Mouse (Mus musculus) myocyte (in vitro differentiated cells): ENCODE measurements around the gene Uchl5. TPM values are rescaled to one million over a fixed set of nuclear protein-coding genes. Genes with fewer than 3 reads are reported as not detected.

Experiments used
- H3K27me3 ChIP-seq: one replicate; pipeline ENCODE4 v1.6.1; 2011; ENCODE audit not compliant: control insufficient read depth, insufficient read depth, insufficient read length
- H3K36me3 ChIP-seq: one replicate; pipeline ENCODE4 v1.6.1; 2011; ENCODE audit not compliant: control insufficient read depth, insufficient read depth
- H3K4me2 ChIP-seq: one replicate; pipeline ENCODE4 v1.6.1; 2011; ENCODE audit warnings: low read depth, control low read depth
- H3K4me3 ChIP-seq: one replicate; pipeline ENCODE4 v1.5.1; 2011; ENCODE audit warnings: mild to moderate bottlenecking, control low read depth, moderate library complexity
- H3K79me2 ChIP-seq: one replicate; pipeline ENCODE4 v1.6.1; 2011; ENCODE audit not compliant: control insufficient read depth, insufficient read depth
- H3ac ChIP-seq: one replicate; pipeline ENCODE4 v1.6.1; 2011; ENCODE audit not compliant: control insufficient read depth, insufficient read length
- CEBPB ChIP-seq: IDR thresholded peaks from 2 replicates; pipeline ENCODE4 v1.6.1; 2011; ENCODE audit warnings: mild to moderate bottlenecking, moderate library complexity; ENCODE audit not compliant: poor library complexity, insufficient read depth, severe bottlenecking
- E2F4 ChIP-seq: IDR thresholded peaks from one replicate; pipeline ENCODE4 v1.6.1; 2011; ENCODE audit warnings: mild to moderate bottlenecking, control low read depth, moderate library complexity; ENCODE audit not compliant: insufficient read depth
- MAX ChIP-seq: IDR thresholded peaks from one replicate; pipeline ENCODE4 v1.6.1; 2011; ENCODE audit warnings: low read depth, mild to moderate bottlenecking, control low read depth
- MYOD1 ChIP-seq, 3 experiments: IDR thresholded peaks; one replicate each; pipeline ENCODE4 v1.6.1; 2011; ENCODE audit warnings: control low read depth in 2 of 3, low read depth in 2 of 3, mild to moderate bottlenecking in 2 of 3, moderate library complexity in 1 of 3; ENCODE audit not compliant: insufficient read length in 2 of 3, control insufficient read depth in 1 of 3
- MYOG ChIP-seq, 3 experiments: IDR thresholded peaks; one replicate each; pipeline ENCODE4 v1.6.1; 2011; ENCODE audit warnings: control low read depth in 2 of 3, low read depth in 2 of 3, mild to moderate bottlenecking in 2 of 3; ENCODE audit not compliant: insufficient read length in 2 of 3, control insufficient read depth in 1 of 3, insufficient read depth in 1 of 3
- POLR2A ChIP-seq: IDR thresholded peaks from one replicate; pipeline ENCODE4 v1.6.1; 2011; ENCODE audit warnings: low read depth, mild to moderate bottlenecking, control low read depth, moderate library complexity; ENCODE audit not compliant: insufficient read length
- POLR2AphosphoS2 ChIP-seq: IDR thresholded peaks from one replicate; pipeline ENCODE4 v1.6.1; 2011; ENCODE audit warnings: low read depth, control low read depth; ENCODE audit not compliant: insufficient read length
- REST ChIP-seq: IDR thresholded peaks from one replicate; pipeline ENCODE4 v1.6.1; 2011; ENCODE audit warnings: mild to moderate bottlenecking, control low read depth, moderate library complexity; ENCODE audit not compliant: insufficient read depth, insufficient read length
- SRF ChIP-seq: IDR thresholded peaks from one replicate; pipeline ENCODE4 v1.6.1; 2011; ENCODE audit warnings: low read depth; ENCODE audit not compliant: control insufficient read depth, insufficient read length
- TCF12 ChIP-seq: IDR thresholded peaks from one replicate; pipeline ENCODE4 v1.6.1; 2011; ENCODE audit warnings: mild to moderate bottlenecking, control low read depth; ENCODE audit not compliant: poor library complexity, insufficient read depth, severe bottlenecking
- TCF3 ChIP-seq: IDR thresholded peaks from one replicate; pipeline ENCODE4 v1.6.1; 2011; ENCODE audit warnings: low read depth, control low read depth; ENCODE audit not compliant: insufficient read length
- USF1 ChIP-seq: IDR thresholded peaks from one replicate; pipeline ENCODE4 v1.6.1; 2011; ENCODE audit warnings: low read depth, mild to moderate bottlenecking, control low read depth, moderate library complexity
- polyA plus RNA-seq: library from polyadenylated mRNA; unstranded; fragments of >200 nt; fragmentation: generic; extraction: Trizol; gene quantifications from one replicate; pipeline ENCODE4 v1.2.1, GENCODE M21; 2012; ENCODE audit warnings: missing spikeins

The Uchl5 gene
- 13.9 TPM for polyA plus RNA-seq

DNA sequence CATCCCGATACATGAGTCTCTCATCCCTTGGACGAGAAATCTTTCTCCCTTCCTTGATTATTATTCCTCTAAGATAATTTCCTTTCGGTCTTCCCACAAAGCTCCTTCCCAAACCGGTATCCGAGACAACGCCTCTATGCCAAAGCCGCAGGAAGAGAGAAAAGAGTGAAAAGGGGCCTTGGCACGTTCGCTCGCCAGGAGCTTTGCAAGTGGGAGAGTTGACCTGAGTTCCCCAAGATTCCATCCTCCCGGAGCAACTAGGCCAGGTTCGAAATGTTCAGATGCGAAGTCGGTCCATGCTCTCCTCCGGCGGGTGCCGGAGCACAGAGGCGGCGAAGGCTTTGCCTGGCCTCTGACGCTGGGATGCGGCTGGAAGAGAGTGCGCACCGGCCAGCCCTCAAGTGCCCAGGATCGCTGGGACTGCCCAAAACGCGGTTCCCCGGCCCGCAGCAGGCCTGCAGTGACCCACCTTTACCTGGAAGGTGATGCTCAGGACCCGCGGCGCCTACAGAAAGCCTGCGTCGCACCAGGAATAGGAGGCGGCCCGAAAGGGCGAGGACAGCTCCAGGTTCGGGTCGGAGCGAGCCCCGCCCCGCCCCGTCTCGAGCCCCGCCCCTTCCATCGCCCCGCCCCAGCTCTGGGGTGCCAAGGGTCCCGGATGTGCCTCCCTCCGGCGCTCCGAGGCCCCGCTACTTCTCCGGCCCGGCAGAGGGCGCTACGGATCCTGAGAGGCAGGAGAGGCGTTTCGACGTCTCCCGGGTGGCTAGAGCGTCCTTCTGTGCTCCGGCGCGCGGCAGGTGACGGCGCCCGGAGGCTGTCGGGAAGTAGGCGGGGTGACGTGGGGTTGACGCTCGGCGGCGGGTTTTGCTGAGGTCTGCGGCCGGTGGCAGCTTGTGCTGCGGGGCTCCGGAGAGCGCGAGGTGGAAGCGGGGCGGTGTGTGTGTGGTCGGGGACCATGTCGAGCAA lies at the start of gene Uchl5, which contains the start of gene Trove2:
TSS of gene Uchl5 (plus strand) at position 827 of the 966 bp plus-strand sequence.
TSS of gene Trove2 (minus strand) at position 623 of the 966 bp plus-strand sequence.
- H3K4me3 ChIP-seq: peak within 1 kb of the TSS; percentile 74
- no peaks in the 10 kb centered on the region for H3K27me3 ChIP-seq
- peaks cover 68% of the 10 kb centered on the region for H3K79me2 ChIP-seq
- no peak for TF ChIP-seq CEBPB
- TF ChIP-seq SRF: peak; percentile 48
- peak; percentile 81 for TF ChIP-seq E2F4
- peak; percentile 52 for TF ChIP-seq USF1
- TF ChIP-seq POLR2AphosphoS2: peak; percentile 89
- no peak for TF ChIP-seq MAX
- peak in 2 of 3 experiments; percentile 85 to 91 for TF ChIP-seq MYOD1 (IDR thresholded peaks at IDR 0.05; ENCODE audit: control insufficient read depth in 1 of 3, insufficient read length in 2 of 3, low read depth in 2 of 3)
- TF ChIP-seq REST: no peak
- peak; percentile 25 for TF ChIP-seq TCF3
- TF ChIP-seq MYOG (IDR thresholded peaks at IDR 0.05; ENCODE audit: control insufficient read depth in 1 of 3, insufficient read depth in 1 of 3, insufficient read length in 2 of 3, low read depth in 2 of 3): peak in 2 of 3 experiments; percentile 91 to 93
- TF ChIP-seq TCF12: peak; percentile 15
- peak; percentile 80 for TF ChIP-seq POLR2A
- H3K36me3 ChIP-seq: no peaks in the 10 kb centered on the region
- peak within 1 kb of the TSS; percentile 36 for H3ac ChIP-seq
- H3K4me2 ChIP-seq: peak within 1 kb of the TSS; percentile 89

DNA sequence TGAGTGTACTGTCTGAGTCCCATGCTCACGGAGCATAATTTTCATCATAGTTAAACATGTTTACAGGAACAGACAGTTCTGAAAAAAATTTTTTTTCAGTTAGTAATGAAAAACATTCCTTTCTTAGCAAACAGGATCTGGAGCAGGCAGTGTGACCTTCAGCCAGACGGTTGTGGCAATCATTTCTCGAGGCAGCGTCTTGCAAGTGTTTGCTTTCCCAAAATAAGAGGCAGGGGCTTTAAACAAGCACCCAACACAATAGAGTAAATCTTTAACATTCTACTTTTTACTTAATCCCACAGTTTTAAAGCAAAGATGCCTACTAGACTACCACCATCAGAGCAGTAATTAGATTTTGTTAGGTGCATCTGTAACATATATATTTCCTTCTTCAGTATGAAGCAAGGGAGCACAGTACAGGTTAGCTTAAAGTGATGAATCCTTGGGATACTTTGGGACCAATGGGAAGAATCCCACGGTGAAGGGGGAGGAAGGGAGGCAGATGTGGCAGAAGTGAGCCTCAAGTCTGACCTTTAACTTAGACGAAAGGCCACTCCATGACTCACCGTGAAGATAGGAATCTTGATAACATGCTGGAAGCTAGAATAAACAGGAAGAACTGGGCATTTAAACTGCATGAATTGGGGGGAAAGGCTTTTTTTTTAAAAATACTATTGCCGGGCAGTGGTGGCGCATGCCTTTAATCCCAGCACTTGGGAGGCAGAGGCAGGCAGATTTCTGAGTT lies 49.2 kb upstream of the Uchl5 start:
- H3K4me3 ChIP-seq: no peak overlapping the region
- H3ac ChIP-seq: no peak overlapping the region
- no peak for TF ChIP-seq TCF3
- TF ChIP-seq POLR2A: no peak
- TF ChIP-seq USF1: no peak
- TF ChIP-seq REST: no peak
- TF ChIP-seq CEBPB: no peak
- TF ChIP-seq E2F4: no peak
- no peak for TF ChIP-seq POLR2AphosphoS2
- no peak for TF ChIP-seq TCF12
- TF ChIP-seq MYOD1 (IDR thresholded peaks at IDR 0.05; ENCODE audit: control insufficient read depth in 1 of 3, insufficient read length in 2 of 3, low read depth in 2 of 3): no peak
- TF ChIP-seq SRF: no peak
- no peak for TF ChIP-seq MAX
- H3K4me2 ChIP-seq: no peak overlapping the region
- no peaks in the 10 kb centered on the region for H3K27me3 ChIP-seq
- no peaks in the 10 kb centered on the region for H3K79me2 ChIP-seq
- no peaks in the 10 kb centered on the region for H3K36me3 ChIP-seq

DNA sequence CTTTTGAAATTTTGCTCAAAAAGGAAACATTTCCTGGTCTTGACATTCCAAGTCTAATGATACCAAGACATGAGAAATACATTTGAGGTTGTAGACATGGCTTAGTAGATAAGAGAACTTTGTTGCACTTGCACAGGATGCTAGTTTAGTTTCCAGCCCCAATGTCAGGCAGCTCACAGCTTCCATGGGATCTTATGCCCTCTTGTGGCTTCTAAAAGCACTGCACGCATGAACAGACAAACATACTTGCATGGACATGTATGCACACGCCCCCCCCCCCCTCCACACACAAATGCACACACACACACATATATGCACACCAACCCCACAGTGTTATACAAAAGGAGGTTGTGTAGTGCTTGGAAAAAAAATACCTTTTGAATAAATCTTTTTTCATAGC lies 46.2 kb upstream of the Uchl5 start:
- no peaks in the 10 kb centered on the region for H3K36me3 ChIP-seq
- TF ChIP-seq MYOG (IDR thresholded peaks at IDR 0.05; ENCODE audit: control insufficient read depth in 1 of 3, insufficient read depth in 1 of 3, insufficient read length in 2 of 3, low read depth in 2 of 3) (no peak), REST (no peak), TCF12 (no peak), POLR2AphosphoS2 (no peak), POLR2A (no peak), USF1 (no peak), TCF3 (no peak), MYOD1 (IDR thresholded peaks at IDR 0.05; ENCODE audit: control insufficient read depth in 1 of 3, insufficient read length in 2 of 3, low read depth in 2 of 3) (no peak)
- H3ac ChIP-seq: no peak overlapping the region
- no peak overlapping the region for H3K4me2 ChIP-seq
- no peaks in the 10 kb centered on the region for H3K27me3 ChIP-seq
- no peaks in the 10 kb centered on the region for H3K79me2 ChIP-seq
- H3K4me3 ChIP-seq: no peak overlapping the region

DNA sequence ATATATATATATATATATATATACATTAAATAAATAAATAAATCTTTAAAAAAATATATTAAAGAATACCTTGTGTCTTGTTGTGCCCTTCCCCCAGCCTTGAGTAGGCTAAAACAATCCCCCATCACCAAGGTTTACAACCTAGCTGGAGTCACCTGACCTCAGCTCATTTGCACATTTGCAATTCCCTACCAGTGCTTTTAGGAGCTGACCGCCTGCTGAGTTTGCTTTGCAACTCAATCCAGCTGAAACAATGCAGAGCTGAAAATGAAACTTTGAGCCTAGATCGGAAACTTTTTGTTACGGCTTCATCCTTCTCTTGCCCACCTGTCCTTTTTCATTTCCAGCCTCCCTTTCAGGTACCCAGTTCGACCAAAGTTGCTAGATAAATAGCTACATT lies 45.4 kb upstream of the Uchl5 start:
- Histone ChIP-seq H3K79me2 (no peaks in the 10 kb centered on the region), H3ac (no peak overlapping the region), H3K4me2 (no peak overlapping the region), H3K4me3 (no peak overlapping the region), H3K27me3 (no peaks in the 10 kb centered on the region), H3K36me3 (no peaks in the 10 kb centered on the region)
- TF ChIP-seq TCF3 (no peak), USF1 (no peak), MYOD1 (IDR thresholded peaks at IDR 0.05; ENCODE audit: control insufficient read depth in 1 of 3, insufficient read length in 2 of 3, low read depth in 2 of 3) (no peak), SRF (no peak)
